Mouse (Mus musculus): Measurements from ENCODE around the gene Areg.

The Areg gene

DNA sequence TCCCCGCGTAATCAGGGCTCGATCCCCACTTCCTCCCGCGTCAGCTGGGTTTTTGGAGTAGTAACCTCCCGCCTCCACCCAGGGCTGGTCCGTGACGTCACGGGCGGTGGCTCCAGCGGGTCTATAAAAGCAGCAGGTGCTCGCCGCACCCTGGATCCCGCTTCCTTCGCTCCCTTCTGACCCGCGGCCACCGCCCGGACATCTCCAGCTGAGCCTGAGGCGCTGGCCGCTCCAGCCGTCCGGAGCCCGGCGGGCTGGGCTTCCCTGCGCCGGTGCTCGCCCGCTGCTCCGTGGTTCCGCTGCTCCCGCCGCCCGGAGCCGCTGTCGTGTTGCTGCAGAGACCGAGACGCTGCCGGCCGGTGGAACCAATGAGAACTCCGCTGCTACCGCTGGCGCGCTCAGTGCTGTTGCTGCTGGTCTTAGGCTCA is at the start of gene Areg:
Areg (plus strand) TSS at position 154 of the 428 bp plus-strand sequence.
- DNase-seq, result peak; percentile 1

DNA sequence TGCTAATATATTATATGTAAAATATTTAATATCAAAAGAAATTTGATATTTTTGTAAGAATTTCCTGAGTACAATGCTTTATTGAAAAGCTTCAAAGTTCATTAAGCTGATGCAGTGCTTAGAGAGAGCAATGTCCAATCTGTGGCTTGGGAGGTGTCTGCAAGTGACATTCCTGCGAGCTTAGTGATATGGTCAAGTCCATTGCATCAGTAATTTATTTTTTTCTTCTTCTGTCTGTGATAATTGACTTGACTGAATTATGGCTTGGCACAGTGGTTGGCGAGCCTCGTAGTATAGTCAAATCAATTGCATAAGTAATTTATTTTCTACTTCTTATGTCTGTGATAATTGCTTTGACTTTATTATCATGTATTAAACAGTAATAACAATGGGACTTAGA is 49.1 kb upstream of the Areg start:
- DNase-seq, result no peak

DNA sequence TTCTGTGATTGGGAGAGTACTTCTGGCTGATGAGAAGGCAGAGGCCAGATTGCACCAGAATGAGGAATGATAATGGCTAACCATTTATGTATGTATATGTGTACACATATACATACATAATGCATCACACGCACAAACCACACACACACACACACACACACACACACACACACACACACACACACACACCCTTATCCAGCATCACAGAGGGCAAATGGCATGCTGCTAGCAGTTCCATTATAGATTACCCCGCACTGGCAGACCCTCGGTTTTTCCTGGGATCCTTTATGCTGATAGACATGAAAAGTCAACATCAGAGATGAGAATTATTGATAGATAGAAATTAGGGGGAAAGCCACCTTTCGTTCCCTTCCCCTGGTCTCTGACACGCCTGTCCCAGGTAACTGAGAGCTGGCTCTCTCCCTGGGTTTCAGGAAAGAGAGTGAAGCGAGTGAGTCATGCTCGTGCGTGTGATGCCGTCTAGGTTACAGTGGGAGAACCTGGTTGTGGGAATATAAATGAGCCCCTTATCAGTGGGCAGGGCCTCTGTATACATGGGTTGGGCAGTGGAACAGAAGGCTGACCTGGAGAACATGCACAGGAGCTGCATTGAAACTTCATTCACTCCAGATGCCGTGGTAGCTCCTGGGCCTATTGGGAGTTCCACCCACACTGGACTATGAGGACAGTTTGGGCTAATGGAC is 41.3 kb upstream of the Areg start:
- DNase-seq, result no peak

DNA sequence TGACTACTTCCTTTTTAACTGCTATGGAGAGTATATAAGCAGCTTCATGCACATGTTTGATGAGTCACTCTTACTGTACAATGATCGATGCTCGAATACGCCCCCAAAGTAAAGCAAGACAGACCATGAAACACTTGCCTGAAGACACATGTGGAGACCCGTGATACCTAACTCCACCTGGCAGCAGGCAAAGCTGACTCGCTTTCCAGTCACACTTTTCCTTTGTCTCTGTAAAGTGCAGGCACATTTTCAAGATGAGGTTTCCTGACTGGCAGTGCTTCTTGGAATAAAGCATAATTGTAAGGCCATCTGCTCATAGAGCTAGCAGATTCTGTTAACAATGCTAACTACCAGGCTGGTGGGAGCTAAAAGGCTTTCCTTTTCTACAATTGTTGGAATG is 37.7 kb upstream of the Areg start:
- no peak for DNase-seq

DNA sequence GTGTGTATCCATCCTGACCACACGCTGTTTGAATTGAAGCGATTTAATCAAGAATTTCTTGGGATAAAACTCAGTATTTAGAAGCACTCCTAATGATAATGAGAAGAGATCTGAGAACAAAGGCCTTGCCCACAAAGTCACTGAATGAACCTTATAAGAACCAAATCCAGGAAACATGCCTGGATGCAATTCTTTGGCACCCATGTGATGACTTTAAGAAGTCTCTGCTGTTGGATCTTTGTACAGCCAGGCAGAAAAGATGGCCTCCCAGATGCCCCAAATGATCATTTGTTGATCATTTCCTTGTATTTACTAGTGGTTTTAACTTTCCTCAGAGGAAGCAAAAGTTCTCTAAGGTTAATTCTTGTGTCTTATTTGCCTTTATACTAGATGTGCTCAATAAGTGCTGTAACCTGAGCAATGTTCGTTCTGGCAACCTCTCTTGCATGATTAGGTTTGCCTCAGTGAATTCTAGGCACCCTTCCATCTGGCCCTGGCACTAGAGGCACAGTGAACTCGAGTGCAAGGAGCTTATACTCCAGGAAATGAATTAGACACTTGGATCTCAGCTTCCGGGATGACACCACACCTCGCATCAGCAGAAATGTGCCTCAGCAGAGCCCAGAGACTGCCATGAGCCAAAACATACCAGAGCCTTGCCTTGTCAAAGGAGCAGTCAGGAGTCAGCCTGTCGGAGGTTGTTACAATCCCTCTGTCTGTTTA is 35.3 kb upstream of the Areg start:
- DNase-seq, result peak; percentile 51

DNA sequence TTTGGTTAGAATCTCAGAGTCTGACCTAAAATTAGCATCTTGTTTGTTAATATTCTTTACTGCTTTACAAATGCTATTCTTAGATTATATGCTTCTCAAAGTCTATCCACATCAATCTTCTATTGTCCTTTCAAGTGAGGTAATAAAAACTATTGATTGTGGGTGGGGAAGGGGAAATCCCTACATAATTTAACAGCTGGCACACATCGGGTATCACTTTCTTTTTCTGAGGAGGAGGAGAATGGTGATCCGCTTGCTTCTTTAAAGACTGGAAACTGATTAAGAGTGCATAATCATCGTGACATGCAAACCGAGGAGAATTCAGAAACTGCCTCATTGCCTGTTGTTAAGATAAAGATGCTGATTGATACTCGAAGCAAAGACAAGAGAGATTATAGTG is 33.2 kb upstream of the Areg start:
- no peak for DNase-seq

DNA sequence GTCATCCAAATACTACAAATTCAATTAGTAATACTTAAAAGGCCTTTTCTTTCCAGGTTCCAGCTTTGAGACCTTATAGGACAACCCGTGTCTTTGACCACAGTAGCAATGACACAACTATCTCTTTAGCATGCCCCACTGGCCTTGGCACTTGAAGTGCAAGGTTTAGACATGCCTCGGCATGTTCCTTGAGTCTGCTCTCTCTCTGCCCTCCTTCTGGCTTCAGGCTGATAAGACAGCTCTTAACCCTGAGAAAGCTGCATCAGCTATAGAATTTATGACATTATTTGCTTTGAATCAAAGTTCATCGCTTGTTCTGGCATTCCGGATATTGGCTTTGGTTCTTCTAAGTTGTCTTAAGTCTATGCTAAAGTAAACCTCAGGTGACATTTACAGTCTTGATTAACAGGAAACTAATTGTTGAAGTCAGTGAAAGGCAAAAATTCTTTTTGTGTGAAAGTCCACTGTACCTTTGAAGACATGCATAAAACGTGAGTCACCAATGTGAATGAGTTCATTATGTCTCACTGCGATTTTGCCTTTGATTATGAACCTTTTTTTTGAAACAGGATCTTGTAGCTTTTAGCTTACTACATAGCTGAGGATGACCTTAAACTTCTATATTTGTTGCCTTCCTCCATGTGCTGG is 29.3 kb upstream of the Areg start:
- no peak for DNase-seq

DNA sequence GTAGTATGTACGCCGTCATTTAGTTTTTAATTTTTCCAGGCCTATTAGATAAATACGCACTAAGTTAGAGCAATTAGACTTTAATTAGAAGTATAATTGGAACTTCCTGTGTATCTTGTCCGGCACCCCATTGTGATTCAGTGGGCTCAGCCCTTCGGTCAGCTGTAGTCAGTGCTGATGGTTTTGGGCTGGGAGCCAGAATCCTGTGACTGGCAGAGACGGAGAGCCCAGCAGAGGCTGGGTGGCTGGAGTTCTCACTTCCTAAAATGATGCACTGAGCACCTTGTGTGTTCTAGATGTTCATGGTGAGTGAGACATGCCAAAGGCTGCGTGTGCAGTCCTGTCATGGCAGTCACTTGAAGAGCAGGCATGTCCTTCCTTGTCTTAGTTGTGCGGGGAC is 28.4 kb upstream of the Areg start:
- DNase-seq, result no peak

DNA sequence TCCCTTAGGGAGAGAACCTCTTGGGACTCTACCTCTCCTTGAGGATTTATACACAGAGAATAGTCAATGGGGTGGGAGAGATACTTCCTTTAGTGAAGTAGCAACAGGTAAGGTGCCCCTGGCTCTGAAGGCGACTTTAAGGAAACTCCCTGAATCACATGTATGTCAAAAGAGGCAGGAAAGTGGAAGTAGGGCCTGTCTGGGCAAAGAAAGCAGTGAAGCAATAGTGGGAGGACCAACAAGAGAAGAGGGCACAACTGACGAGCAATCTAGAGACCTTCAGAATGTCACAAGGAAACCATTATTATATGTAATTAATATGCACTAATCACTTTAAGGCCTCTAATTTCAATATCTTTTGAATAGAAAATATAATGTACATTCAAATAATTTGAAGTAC is 25.4 kb upstream of the Areg start:
- no peak for DNase-seq

DNA sequence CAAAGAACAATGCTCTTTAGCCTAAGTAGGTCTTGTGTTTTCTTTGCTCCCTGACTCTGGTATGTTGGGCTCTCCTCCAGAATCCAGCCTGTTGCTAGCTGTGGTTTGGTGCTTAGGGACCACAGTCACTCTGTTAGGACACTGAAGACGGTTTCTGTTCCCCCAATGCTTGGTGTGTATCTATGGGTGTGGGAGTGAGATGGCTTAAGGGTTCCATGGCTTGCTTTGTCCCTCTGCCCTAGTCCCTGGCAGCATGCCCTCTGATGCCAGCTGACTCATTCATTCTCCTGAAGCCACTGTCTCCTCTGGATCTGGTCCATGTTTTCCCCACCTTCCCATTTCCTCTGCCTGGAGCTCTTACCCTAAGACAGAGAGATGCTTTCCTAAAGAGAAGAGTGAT is 24.8 kb upstream of the Areg start:
- no peak for DNase-seq

DNA sequence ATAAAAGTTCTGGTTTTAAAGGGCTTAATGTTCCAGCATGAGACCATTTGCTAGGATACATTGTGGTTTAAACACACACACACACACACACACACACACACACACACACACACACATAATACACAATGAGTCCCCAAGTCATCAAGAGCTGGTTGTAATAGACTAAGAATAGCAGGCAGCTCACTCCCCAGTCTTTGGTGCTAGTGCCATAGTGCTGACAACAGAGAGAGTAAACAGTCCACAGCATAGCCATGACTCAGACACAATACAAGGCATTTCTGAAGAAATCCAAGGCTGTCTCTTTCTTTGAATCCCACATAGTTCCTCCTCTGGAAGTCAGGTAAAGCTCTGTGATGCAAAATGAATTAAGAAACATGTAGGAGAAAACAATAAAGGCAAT is 20.8 kb upstream of the Areg start:
- no peak for DNase-seq

DNA sequence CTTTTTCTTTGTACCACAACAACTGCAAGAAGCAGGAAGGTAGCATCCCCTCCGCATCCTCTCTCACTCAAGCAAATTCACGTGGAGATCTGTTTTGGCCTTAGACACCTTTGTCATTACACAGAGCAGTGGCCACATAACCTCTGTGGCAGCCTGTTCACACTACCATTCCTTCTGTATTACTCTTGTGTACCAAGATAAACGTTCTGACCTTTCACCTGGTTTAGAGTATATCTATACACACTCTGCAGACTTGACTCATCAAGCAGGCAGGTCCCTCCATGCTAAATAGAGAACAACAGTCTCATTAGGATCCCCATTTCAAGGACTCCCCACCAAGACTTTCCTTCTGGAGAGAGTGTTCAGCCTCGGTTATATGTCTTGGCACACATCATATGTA is 16.0 kb upstream of the Areg start:
- DNase-seq, result no peak

DNA sequence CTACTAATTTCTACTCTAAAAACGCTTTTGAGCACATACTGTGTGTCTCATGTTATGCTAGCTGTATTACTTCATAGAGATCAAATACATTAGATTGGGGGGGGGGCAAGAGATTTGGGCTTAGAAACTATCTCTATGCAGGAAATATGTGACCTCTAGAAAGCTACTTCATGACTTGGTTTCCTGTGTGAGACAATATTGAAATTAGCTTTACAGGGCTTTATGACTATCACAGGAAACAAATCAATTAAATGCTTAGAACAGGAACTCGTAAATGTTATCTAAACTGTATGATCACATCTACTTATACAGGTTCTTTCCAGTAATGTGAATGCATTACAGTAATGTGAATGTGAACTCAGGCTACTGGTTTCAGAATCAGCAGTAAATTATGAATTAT is 15.3 kb upstream of the Areg start:
- no peak for DNase-seq

DNA sequence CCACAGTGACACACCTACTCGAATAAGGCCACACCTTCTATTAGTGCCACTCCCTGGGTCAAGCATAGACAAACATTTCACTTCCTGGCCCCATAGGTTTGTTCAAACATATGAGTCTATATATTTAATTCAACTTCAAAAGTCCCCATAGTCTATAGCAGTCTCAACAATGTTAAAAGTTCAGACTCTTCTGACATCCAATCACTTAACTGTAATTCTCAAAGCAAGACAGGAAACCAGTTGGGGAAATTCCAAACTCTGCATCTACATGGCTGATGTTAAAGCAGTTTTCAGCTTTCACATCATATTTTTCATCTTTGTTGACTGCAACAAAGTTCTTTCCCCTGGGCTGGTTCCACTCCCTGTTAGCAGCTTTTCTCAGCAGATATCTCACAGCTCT is 12.8 kb upstream of the Areg start:
- DNase-seq, result no peak

DNA sequence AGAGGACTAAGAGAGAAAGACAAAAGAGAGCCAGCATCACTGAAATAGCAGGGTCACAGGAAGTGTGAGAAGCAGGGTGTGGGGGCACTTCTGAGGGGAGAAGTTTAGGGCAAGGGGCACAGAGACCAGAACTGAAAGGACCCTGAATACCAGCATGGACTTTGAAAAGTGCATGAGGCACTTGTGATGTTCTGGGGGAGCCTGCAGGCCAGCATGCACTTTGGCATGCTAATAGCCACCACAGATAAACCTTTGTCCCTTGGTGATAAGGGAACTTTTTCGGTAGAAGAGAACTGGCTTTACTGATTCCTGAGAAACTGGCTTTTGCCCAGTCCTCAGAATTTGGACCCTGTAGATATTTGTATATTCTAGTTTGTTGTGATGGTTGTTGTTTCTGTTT is 4.4 kb upstream of the Areg start:
- no peak for DNase-seq

DNA sequence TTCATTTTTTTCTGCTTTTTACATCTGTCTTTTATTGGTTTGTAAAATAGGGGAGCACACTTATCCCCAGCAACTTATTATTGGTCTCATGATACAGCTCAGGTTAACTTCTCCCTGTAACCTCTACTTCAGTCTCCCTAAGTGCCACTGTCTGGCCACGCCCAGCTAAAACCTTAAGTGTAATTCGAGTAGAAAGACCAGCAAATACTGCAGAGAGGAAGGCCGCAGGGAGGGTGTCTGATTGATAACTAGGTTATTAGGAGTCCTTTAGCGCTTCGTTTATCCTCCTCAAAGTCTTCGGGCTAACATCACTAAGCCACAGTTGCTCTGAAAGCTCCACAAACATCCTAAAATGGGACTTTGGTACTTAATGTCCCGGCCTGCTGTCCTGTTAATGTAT is 429 bp upstream of the Areg start:
- DNase-seq, result no peak

DNA sequence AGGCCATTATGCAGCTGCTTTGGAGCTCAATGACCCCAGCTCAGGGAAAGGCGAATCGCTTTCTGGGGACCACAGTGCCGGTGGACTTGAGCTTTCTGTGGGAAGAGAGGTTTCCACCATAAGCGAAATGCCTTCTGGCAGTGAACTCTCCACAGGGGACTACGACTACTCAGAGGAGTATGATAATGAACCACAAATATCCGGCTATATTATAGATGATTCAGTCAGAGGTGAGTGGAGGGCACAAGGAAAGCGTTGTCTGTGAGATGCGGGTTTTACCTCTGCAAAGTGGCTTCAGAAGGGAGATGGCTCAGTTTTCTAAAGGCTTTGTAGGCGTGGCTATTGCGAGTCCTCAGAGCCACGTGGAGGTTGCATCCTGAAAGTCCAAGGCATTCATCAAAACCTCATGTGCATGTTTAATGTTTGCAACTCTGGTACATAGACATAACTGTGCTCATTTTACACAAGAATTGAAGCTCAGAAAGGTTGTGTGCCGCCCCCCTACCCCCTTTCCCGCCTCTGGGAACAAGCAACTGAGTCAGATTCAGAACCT is 1.6 kb downstream of the Areg start:
- DNase-seq, result no peak

DNA sequence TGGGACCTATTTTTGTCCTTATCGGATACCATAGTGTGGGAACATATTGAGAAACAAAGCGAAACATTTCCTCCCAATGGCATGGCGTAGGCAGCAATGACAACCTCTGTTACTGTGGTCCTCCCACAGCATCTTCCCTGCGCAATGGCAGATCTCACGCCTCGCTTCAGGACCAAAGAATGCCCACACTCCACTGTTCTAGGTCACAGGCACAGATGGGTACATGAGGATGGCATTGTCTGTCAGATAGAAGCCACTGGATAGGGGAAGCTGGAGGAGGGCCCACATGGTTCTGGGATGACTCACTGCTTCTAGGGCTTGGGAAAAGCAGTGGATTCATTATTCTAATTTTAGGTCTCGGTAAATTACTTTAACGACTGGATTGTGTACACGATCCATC is 5.6 kb downstream of the Areg start:
- DNase-seq, result no peak

DNA sequence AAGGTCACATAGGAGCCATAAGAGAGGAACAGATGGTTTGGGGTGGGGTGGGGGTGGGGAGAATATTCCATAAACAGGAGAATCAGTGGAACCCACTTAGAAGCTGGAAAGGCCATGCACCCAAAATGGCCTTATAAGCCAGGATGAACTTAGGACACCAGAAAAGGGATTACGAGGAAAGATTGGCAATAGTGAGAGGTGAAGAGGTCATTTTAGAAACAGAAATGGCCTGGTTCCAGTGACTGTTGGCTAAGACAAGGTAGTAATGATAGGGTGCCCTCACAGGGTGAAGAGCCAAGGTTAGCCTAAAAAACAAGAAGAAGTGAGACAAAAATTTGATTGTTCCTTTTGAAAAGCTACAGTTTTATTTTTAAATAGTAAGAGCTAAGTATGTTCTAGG is 7.6 kb downstream of the Areg start:
- no peak for DNase-seq

DNA sequence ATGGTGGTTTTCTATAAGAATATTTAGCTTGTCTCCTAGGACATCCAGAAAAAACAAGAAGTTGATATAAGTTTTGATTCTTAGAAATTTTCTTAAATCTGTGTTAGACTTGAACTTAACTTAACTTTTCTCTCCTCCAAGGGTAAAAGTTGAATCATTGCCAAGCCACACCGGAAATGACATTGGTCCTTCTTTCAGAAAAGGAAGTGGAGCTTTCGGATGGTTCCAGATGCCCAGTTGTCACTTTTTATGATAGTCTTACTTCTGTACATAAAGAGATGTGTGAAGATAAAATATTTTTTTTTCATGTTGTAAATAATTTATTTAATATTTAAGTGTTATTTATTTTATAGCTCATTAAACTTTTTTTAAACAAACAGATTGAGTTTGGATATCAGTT is 8.7 kb downstream of the Areg start:
- no peak for DNase-seq

DNA sequence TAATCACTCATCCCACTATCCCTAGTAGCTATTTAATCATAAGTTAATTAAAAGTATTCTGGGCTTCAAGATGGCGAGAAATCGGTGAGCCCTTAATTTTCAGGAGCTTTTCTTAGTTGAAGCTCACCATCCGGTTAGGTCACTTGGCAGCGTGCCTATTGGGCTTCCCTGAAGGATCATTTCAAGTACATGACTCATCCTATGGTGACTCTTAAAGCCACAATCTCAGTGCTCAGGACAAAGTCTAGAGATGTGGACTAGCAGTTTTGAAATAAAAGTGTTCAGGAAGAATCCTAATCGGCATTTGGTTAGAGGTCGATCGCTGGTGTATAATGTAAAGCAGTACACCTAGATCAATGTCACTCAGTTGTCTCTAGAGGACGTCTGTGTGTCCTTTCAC is 17.3 kb downstream of the Areg start:
- no peak for DNase-seq

DNA sequence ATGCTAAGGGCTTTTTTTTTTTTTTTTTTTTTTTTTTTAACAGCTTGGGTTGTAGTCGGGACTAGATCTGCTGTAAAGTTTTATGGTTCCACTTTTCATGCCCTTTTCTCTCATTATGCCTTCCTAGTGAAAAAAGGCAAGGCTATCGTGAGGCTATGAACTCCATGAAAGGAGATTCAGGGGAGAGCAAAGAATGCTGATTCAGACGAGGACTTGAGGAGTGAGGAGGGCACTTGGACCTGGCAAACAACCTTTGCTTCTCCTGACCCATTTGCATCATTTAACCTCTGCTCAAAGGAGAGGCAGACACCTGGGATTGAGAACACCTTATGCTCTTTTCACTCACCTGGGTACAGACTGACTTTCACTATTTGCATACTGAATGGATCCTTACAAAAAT is 17.8 kb downstream of the Areg start:
- no peak for DNase-seq

DNA sequence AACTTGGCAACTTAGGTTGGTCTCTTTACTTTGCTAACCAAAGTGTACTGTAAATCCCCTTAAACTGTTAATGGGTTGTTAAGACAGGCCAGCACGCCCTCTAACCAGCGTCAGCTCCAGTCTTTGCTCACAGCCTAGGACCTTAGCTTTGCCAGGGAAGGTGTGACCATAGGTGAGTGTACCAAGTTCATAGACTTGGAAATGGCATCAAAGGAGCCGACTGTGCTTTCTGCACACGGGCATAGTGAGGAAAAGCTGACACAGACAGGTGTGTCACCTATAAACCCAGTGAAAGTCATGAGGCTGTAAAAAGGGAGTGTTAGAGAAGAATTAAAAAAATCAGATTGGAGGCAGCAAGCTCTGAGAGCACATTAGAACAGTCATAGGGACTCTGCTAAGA is 23.4 kb downstream of the Areg start:
- DNase-seq, result no peak

DNA sequence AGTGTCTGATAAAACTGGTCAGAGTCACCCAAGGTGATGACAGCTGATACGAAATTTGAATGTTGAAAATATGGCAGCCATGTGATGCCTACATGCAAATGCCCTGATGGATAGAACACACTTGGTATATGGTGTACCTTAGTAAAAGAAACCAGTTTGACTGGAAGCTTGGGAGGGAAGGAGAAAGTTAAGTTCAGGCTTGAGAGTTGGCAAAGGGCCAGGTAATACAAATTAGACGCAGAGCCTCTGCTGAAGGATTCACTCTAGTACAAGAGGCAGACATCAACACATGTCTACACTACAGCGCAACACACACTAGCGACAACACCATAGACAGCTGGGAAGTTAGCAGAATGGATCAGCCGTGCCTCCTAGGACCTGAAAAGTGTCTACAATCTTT is 27.2 kb downstream of the Areg start:
- no peak for DNase-seq

Data from cerebellum, adult 8-10 months (tissue).